Mouse (Mus musculus) fat pad, adult 2 months (tissue): ENCODE results near the gene Eif4enif1.
"Not testable (repeated sequence)": the region's sequence is repeated elsewhere in the genome, so short reads cannot be mapped to it uniquely, and the experiment has no call there.

Experiments used
- DNase-seq: peaks from one replicate; pipeline ENCODE4 v3.0.0-alpha.2; 2011; ENCODE audit warnings: low read depth, low spot score; ENCODE audit errors: extremely low read depth

Gene Eif4enif1

GRCm38 (mm10) chr11:3202231-3202701 lies at the start of gene Eif4enif1:
Eif4enif1 (plus strand) TSS chr11:3202392.
- no peak for DNase-seq

GRCm38 (mm10) chr11:3153666-3154397 lies 48.4 kb upstream of the Eif4enif1 start:
- DNase-seq, result peak; percentile 76

DNA sequence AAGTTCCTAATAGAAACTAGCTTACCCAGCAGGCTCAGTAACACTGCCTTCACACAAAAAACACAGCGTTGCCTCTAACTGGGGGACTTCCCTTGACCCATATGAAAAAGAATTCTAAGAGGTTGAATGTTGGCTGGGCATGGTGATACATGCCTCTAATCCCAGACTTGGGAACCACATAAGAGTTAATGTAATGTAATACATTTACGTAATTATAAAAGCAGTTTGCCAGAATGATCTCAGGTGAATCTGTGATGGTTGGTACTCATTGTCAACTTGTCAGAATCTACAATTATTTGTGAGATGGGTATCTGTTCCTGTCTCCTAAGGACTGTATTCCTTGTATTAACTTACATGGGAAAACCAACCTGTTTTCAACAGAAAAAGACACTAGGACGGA lies 45.2 kb upstream of the Eif4enif1 start:
- not testable (repeated sequence) for DNase-seq

DNA sequence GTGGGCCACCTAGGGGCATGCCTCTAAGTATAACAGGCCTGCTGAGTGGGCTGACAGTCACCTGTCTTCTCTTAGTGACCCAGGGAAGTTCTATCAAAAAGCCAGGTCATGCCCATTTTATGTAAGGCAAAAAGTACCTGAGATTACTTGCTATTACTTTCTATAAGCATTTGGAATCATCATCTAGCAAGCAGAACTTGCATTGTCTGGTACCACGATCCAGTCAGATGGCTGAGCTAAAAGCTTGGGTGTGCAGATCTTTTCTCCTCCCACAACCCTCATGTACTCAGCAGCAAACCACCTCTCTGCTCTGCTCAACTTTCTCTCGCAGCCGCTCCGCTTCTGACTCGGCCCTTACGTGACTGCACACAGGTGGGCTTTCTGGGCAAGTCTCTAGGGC lies 44.2 kb upstream of the Eif4enif1 start:
- not testable (repeated sequence) for DNase-seq

GRCm38 (mm10) chr11:3158800-3159199 lies 43.4 kb upstream of the Eif4enif1 start:
- not testable (repeated sequence) for DNase-seq

GRCm38 (mm10) chr11:3161370-3161769 lies 40.8 kb upstream of the Eif4enif1 start:
- not testable (repeated sequence) for DNase-seq

- not testable (repeated sequence) for DNase-seq
Observed at GRCm38 (mm10) chr11:3162236-3162897, 39.8 kb upstream of the Eif4enif1 start.

DNA sequence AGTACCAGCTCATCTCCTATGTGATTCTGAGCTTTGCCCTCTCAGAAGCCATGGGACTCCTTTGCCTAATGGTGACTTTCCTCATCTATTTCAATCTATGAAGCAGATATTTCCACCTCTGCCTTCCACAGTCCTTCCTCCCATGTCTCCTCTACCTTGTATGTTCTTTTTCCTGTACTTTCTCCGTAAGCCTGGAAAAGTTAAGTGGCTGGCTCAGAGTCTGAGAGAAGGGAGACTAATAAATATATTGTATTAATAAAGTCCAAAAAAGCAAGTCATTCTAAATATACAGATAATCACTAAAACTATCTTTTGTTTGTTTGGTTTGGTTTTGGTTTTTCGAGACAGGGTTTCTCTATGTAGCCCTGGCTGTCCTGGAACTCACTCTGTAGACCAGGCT lies 39.1 kb upstream of the Eif4enif1 start:
- DNase-seq, result not testable (repeated sequence)

DNA sequence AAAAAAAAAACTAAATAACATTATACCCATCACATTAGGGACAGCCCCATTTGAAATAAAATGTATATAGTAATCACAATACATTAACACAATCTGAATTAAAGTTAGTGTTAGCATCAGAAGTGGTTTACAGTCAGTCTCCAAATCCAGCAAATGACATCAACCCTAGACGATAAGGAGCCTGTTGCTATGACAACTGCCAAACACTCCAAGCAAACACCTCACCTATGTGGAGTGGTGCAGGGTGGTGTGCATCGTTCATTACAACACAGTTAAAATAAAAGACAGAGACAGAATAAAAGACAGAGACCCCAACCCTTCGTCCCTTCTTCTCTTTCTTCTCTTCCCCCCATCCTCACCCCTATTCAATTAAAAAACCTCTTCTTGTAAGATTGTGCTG lies 38.5 kb upstream of the Eif4enif1 start:
- not testable (repeated sequence) for DNase-seq

- DNase-seq, result not testable (repeated sequence)
Observed at GRCm38 (mm10) chr11:3165210-3165782, 36.9 kb upstream of the Eif4enif1 start.

DNA sequence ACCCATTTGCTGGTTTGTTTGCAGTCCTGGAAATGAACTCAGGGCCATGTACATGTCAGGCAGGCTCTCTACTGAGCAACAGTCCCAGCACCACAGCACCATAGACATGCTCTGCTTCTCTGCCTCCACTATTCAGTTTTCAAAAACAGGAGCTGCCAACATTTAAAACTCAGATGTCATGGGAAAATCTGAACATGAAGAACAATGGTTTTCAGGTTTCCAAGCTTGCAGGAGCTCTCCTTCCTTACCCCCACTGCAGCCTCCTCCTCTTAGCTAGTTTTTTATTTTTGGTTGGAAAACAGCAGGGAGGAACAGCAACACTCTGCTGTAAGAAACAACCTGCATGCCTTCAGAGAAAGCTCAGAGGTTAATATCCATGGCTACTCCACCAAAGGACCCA lies 35.9 kb upstream of the Eif4enif1 start:
- DNase-seq, result not testable (repeated sequence)

DNA sequence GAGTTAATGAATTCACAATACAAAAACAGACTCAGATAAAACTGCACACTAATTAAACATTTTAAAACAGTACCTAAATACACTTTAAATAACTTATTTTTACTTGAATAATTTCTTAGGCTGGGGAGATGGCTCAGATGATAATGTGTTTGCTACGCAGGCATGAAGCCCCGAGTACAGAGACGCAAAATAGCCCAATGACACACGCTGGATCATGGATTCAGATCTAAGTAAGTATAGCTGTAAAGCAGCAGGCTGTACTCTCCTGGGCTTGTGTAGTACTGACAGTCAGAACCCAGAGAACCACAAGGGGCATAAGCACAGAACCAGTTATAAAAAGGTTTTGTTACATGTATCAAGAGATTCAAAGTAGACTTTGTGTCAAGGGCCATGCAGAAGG lies 35.1 kb upstream of the Eif4enif1 start:
- not testable (repeated sequence) for DNase-seq

DNA sequence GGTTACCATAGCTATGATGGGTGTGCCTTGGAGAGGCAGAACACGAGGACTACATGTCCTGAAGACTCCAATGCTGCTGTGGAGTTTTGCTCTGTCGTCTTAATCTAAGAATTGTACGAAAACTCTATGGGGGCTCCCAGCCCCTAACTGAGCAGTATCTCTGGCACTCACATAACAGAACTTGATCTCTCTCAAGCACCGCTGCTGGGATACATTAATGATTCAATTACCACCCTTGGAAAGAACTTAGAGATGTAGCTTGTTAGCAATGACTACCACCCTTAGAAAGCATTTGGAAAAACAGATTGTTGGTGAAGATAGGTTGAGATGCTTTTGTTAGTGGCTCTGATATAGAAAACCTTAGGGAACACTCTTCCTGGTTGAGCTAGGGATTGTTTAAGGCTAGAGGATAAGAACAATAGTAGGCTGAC lies 34.6 kb upstream of the Eif4enif1 start:
- not testable (repeated sequence) for DNase-seq

DNA sequence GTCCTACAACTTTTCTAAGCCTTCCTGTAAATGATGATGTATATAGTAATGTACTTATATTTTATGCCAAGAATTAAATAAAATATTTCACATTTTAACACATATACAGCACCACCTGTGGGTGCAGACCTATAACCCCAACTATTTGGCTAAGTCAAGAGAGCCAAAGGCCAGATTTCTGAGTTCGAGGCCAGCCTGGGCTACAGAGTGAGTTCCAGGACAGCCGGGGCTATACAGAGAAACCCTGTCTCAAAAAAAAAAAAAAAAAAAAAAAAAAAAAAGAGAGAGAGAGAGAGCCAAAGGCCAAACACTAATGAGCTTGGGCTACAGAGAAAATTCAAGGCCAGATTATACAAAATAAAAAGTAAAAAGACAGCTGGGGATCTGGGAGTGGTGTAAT lies 33.1 kb upstream of the Eif4enif1 start:
- not testable (repeated sequence) for DNase-seq

DNA sequence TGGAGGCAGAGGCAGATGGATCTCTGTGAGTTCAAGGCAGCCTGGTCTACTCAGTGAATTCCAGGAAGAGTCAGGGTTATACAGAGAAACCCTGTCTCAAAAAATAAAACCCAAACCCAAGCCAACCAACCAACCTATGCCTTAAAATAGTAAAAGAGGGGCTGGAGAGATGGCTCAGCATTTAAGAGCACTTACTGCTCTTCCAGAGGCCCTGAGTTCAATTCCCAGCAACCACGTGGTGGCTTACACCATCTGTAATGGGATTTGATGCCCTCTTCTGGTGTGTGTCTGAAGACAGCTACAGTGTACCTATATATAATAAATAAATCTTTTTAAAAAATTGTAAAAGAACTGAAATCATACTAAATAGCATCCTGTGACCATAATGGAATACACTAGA lies 30.3 kb upstream of the Eif4enif1 start:
- DNase-seq, result not testable (repeated sequence)

DNA sequence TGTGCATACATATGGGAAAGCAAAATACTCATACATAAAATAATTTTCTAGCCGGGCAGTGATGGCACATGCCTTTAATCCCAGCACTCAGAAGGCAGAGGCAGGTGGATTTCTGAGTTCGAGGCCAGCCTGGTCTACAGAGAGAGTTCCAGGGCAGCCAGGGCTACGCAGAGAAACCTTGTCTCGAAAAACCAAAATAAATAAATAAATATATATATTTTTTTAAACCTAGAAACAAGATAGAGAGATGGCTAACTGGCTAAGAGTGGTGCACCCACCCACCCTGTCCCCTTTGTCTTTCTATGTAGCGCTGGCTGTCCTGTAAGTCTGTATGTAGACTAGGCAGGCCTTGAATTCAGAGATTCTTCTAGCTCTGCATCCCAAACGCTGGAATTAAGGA lies 29.7 kb upstream of the Eif4enif1 start:
- not testable (repeated sequence) for DNase-seq

- not testable (repeated sequence) for DNase-seq
Observed at GRCm38 (mm10) chr11:3173425-3174318, 28.5 kb upstream of the Eif4enif1 start.

GRCm38 (mm10) chr11:3178968-3179725 lies 23.0 kb upstream of the Eif4enif1 start:
- DNase-seq, result not testable (repeated sequence)

DNA sequence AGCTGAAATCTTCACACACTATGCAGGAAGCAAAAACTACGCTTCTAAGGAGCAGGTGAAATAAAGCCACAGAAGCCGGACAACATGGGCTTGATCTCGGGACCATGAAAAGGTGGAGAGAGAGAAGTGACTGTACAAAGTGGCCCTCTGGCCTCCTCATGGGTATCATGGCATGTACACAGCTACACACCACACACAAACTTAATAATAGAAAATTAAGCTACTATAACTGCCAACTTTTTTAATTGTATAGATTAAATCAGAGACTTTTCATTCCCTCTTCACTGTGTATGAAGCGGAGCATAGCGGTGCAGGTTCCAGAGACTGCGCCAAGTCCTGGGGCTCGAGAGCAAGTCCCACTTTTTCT lies 22.5 kb upstream of the Eif4enif1 start:
- not testable (repeated sequence) for DNase-seq
